Mouse (Mus musculus) thymus, postnatal 25 days (tissue): ENCODE measurements around the gene Akap13.

Source experiments
- DNase-seq: peaks from one replicate; pipeline ENCODE4 v3.0.0; 2022

Gene Akap13

DNA sequence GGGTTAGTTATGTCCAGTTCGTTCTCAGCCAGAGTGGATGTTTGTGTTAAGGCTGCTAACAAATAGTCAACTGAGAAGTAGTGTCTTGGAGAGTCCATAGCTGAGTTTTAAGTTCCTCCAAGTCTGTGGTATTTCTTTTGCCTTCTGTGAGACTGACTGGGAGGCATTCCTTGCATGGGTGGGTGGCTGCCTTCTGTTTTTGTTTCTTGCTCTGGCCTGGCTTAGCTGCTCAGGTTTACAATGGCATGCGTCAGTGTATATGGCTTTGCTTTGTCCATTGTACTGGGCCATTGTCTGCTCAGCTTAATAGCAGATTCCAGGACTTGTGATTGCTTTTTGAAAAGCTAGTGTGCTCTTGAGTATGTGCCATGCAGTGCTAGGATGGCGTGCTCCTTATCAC is 65.9 kb downstream of the Akap13 start:
- DNase-seq = no peak

DNA sequence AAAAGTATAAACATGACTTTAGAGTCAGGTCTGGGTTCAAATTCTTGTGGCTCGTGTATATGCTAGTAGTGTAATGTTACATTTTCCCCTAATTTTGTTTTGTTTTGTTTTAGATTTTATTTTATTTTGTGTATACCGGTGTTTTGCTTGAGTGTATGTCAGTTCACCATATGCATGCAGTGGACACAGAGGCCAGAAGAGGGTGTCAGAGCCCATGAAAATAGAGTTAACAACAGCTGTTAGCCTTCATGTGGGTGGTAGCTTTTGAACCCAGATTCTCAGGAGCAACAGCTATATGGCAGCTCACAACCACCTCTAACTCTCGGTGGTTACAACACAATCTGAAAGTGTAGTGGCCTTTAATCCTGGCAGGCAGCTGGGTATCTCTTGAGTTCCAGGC is 66.9 kb downstream of the Akap13 start:
- DNase-seq = no peak

DNA sequence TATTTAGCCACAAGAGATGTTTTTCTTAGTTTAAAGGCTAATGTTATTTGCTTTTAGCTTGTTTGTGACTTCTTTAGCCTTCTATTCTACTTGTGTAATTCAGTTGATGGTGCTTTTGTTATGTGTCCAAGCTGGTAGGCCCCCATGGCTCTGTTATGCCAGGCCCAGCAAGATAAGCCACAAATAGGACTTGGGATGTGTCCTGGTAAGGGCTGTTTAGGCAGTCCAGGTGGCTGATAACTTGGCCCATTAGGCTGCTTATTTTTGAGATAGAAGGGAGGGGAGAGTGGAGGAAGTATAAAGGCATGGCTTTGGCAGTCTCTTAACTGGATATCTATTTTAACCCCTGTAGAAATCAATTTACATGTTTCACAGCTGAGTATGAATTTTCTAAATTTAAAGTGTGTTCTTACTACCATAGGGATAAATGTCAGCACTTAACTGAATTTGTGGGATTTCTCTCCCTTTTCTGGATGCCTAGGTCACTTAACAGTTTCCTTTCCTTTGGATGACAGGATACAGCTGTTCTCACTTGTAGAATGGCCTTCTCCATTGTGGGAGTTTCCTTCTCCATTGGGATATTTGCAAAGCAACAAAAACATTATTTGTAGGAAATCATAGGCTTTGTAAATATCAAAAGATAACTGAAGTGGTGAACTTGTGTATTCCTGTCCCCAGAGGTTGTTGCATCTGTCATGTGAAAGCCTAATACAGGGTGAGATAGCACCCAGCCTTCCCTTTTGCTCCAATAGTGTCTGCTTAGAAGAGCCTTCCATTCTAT is 69.6 kb downstream of the Akap13 start:
- no peak for DNase-seq

DNA sequence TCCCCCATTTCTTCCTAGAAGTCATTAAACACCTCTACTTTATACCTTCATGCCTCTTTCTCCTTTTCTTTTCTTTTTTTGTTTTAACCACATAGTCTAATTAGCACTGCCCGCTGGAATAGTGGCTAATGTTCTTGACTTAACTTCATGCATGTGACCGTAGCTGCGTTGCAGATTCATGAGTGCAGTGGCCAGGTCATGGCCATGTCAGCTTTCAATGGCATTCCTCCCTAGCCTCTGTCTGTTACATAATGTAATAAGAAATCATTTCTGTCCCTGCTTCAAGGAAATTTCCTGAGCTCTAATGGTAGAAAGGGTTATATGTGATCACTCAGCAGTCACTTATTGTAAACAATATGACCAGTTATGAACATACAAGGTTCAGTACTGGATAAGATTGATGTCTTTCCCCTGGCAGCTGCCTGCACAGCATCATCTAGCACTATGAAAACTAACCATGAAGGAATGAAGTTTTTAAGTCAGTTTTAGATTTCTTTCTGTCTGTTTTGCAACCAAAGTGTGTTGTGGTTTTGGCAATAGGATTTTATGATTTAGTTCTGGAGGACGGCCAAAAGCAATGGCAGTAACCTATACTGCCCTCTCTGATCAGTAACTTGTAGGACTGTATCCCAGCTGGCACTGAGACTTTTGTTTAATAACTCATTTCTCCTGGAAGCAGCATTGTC is 70.5 kb downstream of the Akap13 start:
- DNase-seq = no peak

DNA sequence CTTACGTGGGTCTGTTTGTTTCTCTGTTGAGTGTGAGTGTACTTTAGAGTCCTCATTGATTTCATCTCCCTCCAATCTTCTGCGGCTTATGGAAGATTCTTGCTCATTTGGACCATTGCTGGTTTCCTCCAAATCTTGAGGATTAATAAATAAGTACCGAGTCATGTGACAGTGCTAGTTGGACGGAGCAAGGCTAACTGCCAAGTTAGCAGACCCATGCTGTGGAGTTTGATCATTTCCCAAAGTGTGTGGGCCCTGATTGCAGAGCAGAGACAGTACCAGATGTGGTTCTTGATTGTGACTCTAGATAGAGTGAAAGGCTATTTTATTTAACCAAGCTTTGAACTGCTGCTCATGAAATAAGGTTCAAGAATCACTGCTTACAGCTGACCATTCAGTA is 73.4 kb downstream of the Akap13 start:
- no peak for DNase-seq

DNA sequence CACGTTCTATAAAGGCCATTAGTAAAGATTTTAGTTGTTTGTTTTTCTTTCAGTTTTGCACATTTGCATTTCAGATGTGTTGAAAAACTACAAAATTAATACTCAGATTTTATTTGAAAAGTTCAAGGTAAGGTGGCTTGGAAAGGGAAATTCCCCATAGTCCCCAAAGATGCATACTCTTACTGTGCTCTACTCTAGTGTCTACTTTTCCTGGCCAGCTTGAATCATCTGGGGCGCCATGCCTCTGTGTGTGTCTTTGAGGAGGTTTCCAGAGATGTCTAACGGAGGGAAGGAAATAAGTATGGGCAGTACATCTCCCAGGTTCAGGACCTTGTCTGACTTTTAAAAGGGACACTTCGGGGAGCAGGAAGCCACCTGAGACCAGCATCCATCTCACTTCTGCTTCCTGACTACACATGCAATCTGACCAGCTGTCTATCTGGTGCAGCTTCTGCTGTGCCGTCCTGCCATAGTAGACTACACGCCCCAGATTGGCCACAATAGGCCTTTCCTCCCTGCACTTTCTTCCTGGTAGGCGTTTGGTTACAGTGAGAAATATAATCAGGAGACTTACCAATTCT is 74.6 kb downstream of the Akap13 start:
- no peak for DNase-seq

DNA sequence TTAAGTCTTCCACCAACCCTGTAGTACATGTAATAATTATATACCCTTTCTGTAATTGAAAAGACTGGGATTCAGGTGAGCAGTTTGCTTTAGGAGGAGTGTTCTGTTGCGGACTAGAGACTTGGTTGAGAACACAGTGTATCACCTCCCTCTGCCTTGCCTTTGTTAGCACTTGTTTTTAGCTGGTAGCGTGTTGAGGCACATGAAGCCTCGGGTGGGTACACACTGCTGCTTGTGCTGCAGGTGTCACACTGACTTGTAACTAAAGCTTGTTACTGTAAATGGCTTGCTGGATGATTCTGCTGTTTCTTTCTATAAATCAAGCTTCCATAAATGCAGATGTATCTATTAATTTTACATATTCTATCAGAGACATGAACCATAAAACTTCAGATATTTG is 75.3 kb downstream of the Akap13 start:
- DNase-seq = no peak

DNA sequence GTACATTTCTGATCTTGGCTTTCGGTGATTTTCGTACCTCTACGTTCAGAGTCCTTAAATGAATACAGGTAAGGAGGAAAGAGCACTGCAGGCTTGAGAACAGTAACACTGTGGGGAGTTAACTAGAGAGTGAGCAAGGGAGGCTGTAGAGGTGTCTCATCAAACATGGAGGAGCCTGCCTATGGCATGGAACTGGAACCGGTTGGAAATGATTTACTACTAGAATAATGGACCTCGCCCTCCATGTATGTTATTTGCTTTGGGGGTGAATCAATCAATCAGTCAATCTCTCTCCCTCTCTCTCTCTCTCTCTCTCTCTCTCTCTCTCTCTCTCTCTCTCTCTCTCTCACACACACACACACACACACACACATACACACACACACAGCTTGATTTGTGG is 77.7 kb downstream of the Akap13 start:
- no peak for DNase-seq

DNA sequence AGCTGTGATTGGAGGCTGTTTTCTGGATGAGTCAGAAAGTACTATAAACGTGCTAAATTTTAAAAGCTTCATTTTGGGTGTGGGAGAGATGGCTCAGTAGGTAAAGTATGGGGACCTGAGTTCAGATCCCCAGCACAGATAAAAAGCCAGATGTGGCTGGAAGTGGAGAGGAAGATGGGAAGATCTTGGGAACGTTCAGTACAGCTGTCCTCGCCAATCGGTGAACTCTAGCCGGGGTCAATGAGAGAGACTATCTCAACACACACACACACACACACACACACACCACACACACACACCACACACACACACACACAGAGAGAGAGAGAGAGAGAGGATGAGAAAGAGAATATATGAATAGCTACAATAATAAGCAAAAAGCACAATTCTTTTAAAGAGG is 81.0 kb downstream of the Akap13 start:
- no peak for DNase-seq

DNA sequence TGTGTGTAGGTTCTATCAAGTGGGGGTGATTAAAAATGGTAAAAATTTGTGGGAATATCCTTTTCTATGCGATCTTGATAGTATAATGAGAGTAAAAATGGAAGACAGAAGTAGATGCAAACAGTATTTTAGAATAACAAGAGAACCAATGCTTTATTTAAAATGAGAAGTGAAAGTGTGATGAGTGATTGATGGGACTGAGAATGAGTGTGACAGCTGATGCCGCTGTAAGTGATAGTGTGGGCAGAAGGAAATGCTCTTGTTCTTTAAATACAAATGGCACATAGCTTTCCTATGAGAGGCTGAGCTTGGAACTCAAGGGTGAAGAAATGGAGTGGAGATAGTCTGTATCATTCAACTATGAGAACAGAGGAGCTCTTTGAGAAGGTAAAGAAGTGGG is 82.2 kb downstream of the Akap13 start:
- no peak for DNase-seq

DNA sequence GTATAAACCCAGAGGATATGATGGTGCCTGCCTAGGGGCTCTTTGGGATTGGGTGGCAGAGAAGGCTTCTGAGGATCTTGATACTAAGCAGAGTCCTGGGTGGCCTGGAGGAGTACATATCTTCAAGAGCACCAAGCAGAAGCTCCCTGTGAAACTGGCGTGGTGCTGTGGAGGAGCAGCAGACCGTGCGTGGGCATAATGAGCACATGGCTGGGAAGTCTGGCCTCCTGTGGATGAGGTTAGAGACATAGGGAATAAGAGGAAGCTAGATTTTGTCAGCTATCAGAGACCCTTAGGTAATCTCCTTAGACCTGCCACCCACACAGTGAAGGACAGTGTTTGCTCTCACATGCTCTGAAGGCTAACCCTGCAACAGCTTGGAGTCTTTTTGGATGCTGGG is 83.2 kb downstream of the Akap13 start:
- DNase-seq = no peak

DNA sequence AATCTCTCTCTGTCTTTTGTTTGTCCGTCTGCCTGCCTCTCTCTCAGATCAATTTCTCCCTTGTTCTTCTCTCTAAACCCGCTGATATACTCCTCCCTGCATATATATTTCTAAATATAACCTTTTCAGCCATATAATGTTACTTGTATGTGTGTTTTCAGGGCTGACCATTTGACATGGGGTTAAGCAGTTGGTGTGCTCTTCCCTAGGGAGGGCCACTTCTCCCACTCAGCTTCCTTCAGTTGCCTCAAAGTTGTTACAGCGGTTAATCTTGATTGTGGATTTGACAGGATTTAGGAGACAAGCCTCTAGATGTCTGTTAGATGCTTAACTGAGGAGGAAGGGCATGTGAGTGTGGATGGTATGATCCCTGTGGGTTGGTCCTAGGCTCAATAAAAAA is 83.8 kb downstream of the Akap13 start:
- no peak for DNase-seq

DNA sequence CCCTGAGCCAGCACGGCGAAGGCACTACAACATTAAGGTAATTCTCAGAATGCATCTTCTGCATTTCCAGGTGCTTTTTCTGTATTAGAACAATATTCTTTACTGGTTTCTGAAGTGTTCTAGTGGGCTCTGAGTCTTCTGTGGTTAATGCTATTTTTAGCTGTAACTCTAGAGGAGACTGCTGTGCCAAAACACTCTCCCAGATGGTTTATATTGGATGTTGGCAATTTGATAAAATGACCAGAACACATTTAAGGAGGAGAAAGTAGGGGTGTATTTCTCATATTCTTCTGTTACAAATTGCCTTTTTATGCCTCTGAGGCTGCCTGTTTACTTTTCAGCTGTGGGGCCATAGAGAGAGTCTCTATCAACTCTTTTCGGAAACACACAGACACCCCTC is 94.5 kb downstream of the Akap13 start:
- no peak for DNase-seq

DNA sequence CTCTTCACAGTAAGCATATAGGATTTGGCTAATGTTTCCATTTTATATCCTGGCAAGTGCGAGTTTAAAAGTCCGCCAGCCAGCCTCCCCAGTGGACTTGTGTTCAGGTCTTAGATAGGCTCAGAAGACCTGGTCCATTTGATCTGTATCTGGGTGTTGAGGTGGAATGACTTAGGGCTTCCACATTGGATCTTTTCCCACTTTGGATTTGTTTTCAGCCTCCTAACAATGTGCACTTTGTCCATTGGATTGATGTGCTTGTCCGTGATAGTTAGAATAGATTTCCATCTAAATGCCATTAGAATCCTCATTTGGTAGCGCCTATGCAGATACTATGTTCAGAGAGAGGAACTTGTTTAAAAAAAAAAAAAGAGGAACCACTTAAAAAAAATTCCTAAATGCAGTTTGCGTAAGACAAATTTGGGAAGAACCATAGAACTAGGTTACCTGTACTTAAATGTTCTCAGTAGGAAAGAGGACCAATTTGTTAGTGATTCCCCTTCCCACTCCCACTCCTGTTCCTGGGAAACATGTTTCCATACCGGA is 95.5 kb downstream of the Akap13 start:
- no peak for DNase-seq

DNA sequence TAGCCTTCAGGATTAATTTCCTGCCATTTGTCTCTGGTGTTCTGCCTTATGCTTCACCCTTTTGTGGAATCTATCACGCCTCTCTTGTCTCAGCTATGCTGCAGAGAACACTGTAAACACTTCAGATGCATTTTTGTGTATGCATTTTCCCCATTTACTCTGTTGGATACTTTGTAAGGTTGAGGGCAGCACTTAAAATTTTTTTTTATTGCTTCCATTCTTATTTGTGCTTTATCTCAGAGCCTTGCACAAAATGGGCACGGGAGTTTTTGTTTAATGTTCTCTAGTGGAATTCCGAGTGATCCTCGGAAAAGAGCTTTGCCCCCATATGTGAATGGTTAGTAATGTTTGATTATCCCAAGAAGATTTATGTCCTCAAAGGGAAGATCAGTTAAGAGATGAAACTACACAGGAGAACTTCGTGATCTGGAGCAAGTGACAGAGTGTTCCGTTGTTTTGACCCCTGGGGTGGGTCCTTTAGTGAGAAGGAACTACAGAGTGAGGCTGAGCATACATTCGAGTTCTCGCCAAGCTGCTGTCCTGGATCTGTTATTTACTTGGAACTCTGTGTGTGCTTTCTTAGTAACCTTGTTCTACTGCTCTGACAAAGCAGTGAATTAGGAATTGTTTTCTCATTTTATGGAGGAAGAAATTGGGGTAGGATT is 97.8 kb downstream of the Akap13 start:
- no peak for DNase-seq

DNA sequence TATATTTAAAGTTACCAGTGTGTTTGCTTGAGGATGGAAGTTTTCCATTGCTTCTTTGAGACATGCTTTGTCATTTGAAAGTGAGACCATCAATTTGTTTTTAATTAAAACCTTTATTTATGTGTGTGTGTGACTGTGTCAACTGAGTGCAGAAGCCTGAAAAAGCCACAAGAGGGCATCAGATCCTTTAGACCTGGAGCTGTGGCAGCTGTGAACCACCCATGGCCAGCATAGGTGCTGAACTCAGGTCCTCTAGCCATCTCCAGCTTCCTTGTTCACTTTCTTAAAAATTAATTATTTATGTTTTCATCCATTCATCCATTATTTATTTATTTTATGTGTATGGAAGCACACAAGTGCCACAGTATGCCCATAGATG is 98.3 kb downstream of the Akap13 start:
- DNase-seq = no peak

DNA sequence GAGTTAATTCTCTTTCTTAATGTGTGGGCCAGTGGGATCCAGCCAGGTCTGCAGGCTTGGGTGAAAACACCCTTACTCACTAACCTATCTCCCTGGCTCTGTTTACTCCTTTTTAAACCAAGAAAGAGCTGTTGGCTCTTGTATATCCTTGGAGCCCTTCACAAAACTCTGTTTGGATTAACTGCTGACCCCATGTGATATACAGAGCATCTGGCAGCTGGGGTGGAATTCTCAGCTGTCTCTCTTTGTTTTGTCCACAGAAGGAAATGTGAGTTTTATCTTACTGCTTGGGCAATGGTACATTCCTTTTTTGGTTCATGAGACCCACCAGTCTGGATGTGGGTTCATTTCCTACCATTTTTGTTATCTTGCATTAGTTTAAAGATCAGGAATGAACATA is 98.7 kb downstream of the Akap13 start:
- DNase-seq = no peak

DNA sequence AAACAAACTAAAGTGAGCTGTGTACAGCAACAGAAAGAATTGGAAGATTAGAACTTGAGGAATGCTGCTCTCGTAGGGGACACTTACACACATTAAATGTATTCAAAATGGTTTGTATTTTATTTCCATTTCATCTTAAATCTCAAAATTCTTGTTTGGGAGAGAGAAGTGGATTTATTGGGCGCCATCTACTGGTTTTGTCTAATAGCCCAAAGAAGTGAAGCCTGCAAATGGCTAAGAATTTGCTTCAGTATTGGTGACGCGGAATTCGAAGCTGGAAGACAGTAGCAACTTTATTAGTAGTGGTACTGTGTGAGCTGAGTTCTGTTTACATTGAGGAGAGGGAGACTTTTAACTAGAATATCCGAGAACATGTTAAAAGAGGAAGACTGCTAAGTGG is 100.6 kb downstream of the Akap13 start:
- DNase-seq = no peak

DNA sequence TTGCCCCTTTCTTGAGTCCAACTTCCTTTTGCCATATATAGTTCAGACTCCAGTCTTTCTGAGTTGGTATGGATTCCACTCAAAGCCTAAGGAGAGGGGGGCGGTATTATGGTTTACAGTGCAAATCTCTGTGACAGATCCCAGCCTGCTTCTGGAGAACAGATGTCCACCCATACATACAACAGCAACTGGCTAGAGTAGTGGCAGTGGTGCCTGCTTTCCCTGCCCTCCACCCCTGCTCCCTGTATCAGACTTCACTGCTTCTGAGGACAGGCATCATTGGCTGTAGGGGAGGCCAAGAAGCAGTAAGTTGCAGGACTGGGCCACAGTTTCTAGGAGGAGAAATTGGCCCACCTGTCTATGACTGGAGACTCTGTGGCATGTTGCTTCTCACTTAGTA is 102.9 kb downstream of the Akap13 start:
- DNase-seq = no peak

DNA sequence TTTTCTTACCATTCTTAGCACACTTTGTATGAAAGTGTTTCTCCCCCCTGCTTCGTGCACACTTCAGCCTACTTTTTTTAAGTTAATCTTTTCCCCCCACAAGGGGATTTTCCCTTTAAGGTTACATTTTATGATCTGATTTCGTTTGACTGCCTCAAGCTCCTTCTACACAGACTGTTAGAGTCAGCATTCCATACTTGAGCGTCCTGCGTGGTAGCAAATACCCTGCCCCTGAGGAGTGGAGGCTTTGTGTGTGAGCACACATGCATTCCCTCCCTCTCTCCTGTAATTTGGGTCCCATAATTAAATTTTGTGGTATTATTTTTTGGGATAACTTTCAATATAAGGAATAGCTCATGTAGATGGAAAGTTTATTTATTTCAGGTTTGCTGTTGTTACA is 103.8 kb downstream of the Akap13 start:
- DNase-seq = no peak

DNA sequence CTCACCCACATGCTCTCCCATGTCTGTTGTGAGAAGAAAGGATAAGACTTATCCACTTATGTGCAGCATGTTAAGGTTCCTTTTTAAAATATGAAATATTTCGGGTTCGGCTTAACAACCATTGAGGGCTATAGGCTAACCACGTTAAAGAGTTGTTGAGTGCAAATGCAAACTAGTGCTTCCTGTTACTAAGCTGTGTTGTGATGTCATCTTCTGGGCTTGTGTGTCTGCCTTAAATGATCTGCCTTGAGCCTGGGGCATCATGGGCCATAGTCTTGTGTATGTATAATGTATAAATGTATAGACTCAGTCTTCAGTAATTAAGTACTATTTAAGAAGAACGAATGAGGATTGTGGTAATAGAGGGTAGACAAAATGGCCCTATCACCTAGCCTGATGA is 104.6 kb downstream of the Akap13 start:
- no peak for DNase-seq

DNA sequence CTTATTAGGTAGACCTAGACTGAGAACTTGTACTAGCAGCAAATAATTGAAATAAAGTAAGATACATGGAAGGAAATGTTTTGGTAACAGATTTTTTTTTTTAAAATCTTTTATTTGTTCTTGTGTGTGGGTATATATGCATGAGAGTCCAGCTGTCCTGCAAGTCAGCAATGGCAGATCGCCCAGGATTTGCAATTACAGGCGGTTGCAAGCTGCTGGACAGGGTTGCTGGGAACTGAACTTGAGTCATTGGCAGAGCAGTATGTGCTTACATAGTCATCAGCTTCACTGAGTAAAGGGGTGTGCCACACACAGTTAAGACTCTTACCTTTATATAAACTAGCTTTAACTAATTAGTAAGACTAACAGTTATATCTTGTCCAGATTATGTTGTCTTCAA is 105.2 kb downstream of the Akap13 start:
- DNase-seq = no peak

DNA sequence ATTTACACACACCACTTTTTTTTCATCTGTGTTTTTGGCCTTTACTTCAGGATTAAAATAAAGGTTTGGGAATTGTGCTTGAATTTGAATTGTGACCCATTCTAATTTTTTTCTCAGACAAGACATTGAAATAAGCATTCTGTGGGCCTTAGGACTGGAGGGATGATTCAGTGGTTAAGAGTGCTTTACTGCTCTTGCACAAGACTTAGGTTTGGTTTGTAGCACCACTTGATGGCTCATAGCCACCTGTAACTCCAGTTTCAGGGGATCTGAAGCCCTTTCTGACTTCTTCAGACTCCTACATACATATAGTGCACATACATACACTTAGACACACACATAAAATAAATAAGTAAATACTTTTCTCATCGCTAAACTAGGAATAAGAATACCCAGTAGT is 105.8 kb downstream of the Akap13 start:
- no peak for DNase-seq

DNA sequence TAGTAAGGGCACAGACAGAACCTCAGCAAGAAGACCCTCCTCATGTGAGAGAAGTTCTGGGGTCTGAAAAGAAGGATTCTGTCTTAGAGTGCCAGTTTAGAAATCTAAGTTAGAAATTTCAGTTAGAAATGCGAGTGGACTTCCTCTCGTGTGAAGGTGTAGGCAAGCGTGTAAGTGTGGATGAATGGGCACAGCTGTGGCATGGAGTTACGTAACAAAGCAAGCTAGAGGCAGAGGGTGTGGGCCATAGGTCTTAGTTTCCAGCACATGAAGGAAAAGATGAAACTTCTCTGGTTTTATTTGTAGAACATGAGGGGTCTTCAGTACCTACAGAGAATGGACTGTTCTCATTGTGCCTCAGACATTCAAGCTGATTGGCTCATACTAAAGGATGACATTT is 112.9 kb downstream of the Akap13 start:
- DNase-seq = no peak
